Mouse (Mus musculus) T-helper 17 cell (primary cell): Measurements from ENCODE around the gene Pbx1.

Experiments
- in situ Hi-C, 2 experiments: fragments of 300-600 bp; cut with MboI, MseI; formaldehyde crosslinking; loops; 1 replicate in 1 of 2; 2 replicates in 1 of 2; pipeline ENCODE4 v1.15.1; 2025; ENCODE audit warnings: high pct_unique_total_duplicates in 2 of 2

Gene Pbx1

DNA sequence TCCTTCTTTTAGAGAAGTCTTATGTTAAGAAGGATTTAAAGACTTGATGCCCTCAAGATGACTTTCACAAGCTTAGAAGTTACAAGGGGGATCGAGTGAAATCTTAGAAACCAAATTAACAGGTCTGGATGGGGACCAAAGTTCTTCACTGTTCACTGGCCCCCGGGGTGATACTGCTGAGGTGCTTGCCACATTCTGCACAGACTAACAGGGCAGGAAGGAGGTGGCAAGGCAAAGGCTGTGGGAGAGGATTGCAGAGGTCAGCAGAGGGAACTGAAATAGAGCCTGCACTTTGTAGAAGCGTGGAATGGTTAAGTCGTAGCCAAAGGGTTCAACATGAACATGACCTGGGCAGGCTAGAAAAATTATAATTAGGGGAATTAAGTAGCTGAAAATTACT is 256.5 kb downstream of the Pbx1 start:
- in situ Hi-C loops, result no loop called here

DNA sequence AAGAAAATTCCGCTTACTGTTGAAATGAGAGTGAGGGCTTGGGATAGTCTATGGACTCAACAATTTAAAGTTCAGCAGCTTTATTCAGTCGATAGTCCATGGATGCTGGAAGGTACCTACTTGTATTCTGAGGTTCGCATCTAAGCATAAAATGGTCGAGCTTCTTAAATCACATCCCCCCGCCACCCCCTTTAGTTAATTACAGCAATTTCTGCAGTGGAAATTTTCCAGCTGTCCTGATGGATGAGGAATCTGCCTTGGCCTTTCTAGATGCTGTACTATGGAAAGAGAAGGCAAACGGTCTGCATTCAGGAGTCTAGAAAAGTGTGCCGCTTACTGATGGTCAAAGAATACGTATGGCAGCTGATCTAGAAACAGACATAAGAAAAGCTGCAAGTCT is 262.3 kb downstream of the Pbx1 start:
- in situ Hi-C loops, result no loop called here

DNA sequence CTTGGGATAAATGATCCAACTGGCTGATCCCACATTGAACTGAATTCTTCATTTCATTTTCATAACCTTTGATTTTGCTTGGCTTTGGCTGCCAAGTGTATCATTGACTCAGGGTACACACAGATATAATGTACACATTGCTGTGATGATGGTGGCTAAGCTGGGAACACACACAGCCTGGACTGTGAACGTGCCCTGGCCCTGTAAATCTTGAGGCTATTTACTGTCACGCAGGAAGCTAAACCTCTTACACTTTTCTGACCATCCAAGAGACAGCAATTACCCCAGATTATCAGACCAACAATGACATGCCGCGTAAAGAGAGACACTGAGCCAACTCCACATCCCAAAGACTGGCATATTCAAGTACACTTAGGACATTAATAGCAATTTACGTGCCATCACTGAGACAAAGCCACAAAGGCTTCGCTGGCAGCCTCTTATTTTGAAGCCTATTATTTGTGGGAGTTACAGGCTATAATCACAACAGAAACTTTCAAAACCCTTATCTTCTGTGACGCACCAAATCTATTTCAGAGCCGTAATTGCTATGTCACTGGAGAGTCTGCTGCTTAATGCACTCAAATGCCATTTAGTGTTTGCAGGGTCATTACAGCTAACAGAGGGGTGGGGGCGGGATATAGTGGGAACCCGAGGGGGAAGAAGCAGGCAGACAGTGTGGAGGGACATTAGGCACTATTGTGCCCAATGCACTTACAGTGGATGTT is 262.9 kb downstream of the Pbx1 start:
- in situ Hi-C loops, result no loop called here

DNA sequence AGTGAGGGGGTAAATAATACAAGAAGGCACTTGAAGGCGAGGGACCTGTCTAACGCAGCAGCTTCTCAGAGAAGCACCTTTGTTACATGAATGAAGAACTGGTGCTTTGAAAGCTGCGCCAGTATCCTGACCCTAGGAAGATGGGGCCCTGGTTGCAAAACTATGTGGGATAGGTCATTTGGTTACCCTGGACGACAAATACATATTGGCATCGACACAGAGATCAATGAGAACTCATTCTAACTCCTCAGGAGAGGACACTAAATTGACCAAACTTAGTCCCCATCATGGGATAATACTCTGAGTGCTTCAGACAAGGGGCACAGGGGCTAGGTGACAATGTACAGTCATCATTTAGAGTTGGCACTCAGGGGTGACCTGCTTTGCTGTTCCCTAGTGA is 264.3 kb downstream of the Pbx1 start:
- in situ Hi-C loops, result no loop called here

DNA sequence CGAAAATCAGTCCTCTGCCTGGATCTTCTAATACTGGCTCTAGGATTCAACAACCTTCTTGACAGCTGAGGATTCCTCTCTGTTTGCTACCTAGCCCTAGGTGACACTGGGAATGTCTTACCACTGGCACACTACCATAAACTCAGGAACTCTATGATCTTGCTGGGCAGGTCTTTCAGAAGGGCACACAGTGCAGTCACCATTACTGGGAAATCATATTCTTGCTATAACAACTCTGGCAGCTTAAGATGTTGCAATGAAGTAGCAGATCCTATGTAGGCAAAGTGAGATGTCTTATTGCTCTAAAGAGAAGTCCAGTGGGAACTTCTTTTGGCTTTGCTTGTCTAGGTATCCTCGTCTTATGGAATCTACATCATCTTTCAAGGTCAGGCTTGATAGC is 265.2 kb downstream of the Pbx1 start:
- in situ Hi-C loops, result no loop called here

DNA sequence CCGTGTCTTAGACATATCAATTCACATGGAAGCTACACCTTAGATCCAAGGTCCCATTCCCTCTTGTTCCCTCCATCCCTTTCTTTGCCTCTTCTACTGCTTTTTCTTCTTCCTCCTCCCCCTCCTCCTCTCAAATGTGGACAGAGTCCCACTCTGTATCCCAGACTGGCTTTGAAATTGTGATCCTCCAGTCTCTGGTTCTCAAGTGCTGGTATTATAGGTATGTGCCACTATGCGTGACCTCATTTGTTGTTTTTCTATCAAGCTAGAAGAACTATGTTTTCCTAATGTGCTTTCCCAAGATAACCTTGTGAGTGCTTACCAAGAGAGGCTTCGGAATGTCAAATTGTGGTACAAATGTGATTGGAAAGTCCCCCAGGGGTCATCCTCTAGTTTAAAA is 267.1 kb downstream of the Pbx1 start:
- in situ Hi-C loops, result no loop called here

DNA sequence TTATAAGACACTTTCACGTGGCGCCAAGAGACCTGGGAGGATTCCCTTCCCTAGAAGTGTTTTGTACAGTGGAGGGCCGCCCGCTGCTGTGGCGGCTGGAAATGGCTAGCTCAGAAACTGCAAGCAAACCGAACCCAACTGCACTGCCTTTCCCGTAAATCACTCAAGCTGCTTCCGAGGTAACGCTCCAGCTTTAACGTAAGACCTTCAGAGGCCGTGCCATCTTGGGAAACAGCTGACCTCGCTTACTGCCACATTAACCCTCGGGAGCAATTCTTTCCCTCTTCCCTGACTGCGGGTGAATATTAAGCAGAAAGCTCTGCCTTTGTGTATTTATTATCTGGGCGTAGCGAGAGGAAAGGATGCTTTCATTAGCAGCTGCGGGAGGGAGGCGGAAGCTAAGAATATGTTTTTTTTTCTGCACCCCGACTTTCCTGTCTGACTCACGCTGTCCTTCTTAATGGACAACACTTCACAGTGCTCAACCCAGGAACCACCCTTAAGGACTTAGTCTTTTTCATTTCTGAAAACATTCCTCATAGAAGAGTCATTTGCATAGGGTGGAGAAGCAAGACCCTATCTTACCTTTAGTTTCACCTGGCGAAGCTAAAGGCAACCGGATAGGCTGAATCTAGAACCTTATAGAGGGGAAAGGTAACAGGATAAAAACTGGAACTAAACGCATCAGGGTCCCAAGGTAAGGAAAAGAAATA is 268.4 kb downstream of the Pbx1 start:
- in situ Hi-C loops, result no loop called here

DNA sequence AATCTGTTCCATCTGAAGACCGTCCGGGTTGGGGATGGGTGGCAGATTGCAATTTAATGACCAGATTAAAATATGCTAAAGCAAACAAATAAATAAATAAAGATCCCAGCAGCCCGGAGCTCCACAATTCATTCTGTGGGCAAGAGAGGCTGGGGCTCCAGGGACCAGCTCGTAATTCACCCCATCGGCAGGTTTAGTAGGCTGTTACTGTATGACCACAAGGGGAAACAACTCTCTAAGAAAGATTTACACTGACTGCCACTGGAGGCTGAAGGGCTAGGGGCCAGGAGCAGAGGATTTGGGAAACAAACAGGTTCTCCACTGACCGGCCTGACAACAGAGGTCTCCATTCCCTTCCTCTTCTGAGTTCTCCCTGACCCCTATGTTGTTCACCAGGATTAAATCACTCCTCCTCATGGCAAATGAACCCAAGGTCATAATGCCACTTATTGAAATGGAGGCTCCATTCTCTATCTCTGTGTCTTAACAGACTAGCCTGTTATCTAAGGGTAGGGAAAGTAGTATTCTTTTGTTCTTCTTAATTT is 292.9 kb downstream of the Pbx1 start:
- in situ Hi-C loops, result no loop called here

DNA sequence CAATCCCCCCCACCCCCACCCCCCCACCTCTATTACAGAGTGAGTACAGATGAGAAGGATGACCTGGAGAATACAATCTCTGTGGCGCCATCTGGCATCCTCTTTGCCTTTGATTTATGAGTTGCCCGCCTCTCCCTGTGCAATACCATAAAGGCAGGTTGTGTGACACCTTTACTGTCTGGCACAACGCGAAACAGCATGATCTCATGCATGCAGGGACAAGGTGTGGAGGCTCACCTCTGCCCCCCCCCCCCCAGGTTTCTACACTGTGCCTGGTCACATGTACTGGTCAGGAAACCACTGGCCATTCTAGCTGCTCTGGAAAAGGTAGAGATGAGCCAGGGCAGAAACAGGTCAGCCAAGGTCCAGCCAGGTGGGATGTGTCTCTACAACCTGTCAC is 293.4 kb downstream of the Pbx1 start:
- in situ Hi-C loops, result no loop called here

DNA sequence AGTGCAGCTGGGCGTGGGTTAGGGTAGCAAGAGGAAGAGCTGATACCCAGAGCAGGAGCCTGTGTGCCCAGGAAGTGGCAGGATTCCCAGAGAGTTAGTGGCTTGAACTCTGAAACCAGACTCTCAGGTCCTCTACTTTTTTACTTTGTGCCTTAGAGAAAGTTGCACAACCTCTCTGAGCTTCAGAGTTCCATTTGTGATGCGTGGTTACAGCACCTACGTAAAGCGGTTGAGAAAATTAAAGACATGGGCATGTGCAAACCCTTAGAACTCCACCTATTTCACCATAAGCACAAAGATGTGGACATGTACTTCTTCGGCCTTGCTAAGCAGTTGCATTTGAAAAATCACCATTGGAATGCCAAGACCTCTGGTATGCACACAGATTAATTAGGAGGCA is 294.2 kb downstream of the Pbx1 start:
- in situ Hi-C loops, result no loop called here

DNA sequence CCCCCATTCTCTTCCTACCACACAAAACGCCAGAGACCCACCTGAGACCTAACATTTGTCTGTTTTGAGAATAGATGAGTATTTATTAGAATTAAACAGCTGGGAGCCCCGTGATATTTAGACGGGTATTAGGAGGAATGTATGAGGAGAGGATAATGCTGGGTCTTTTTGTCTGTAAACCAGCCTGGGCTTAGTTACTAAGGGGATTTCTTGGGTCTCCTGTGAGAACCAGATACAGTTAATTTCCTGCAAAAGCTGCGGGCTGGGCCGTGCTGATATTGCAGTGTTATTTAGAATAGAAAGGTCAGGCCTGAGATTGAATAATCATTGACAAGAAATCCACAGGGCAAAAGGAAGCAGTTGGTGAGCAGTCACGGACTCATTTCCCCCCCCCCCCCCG is 296.5 kb downstream of the Pbx1 start:
- in situ Hi-C loops, result no loop called here

DNA sequence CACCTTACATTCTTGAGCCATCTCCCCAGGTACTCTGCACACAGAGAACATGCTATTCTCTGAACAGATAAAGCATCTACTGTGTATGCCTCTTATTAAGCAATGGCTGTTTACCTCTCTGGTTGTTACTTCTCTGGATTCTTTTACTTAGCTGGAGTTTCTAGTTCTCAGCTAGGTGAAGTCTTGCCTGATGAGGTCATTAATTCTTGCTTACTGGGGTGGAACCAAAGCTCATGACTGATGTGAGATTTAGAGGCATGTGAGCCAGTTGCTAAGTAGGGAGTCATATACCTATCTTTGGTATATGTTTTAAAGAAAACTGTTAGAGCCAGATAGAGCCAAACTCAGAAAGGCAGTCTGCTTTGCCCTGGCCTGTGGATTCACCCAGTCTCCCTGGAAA is 298.4 kb downstream of the Pbx1 start:
- in situ Hi-C loops, result no loop called here

DNA sequence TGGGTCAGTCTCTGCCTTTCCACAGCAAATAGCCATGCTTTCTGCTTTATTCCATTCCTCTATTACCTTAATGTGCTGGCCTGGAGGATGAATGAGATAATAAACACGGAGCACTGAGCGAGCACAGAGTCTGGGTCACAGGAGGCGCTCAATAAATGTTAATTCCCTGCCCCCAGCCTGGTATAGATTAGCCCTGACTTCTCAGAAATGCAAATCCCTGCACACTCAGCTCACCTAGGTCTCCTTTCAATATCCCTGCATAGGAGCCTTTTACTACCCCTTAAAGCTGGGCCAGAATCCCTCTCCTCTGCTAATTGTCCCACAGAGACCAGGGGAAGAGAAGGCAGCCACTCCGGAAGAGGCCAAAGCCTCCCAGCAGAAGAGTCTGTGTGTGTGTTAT is 304.1 kb downstream of the Pbx1 start:
- in situ Hi-C loops, result no loop called here

DNA sequence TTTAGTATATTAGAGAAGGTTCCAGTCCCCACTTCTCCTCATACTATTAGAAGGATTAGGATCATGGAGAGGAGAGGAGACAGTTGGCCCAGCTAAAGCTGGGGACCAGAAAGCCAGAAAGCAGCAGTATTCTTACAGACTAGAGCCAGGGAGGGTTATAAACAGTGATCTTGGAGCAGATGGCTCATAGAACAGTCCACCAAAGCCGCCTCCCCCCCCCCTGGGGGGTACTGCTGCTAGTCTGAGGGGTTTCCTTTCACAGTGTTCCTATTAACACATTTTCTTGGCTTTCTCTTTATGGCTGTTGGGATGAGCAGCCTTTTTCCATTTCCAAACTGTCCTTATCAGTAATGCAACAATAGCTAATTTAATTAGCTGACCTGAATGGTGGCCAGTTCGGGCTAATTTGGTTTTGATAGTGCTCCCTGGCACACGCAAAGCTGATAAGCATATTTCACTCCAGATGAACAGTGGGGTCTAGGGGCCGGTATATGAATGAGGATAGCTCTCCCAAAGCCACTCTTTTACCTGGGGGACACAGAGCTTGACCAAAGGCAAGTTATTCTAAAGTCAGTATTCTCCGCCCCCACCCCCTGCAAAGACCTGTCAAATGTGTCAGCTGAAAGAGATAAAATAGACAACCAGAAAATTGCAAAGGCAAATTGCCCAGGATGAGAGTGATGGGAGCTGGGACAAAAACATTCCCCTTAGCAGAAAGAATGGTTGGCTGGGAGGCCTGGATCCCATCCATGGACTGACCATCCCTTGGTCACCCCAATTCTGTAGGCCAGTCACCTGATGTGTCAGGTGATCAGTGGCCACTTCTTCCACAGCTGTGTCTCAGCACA is 307.2 kb downstream of the Pbx1 start:
- in situ Hi-C loops, result no loop called here

DNA sequence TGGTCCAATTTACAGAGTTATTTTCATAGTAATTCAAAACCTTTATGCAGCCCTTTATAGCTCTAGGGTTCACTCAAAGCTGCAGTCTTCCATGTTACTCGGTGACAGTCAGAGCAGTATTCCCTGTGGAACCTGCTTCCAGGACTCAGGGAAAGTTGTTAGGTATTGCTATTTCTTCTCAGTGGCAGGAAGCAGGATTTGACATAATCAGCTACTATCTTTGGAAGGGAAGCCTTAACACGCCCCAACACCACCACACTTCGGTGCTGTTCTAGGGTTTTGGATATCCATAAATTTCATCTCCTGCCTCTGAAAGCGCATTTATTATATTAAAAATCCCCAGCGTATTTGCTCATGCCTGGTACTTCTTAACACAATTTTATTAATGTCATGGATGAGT is 314.0 kb downstream of the Pbx1 start:
- in situ Hi-C loops, result no loop called here

DNA sequence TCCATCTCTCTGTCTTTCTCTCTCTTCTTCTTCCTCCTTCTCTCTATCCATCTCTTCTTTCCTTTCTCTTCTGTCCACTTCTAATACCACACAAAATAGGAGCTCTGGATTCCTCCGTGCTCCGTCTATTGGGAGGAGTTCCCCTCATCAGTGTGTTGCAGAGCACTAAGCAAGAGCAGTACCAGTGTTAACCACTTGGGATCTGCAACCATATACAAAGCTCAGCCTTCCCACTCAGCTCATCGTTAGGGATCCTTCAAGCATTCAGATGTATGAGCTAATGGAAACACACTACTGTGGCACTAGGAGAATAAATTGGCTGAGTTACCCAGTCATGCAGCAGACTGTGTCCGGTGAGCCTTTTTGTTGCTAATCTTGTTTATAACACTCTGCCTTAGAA is 314.7 kb downstream of the Pbx1 start:
- in situ Hi-C loops, result no loop called here

DNA sequence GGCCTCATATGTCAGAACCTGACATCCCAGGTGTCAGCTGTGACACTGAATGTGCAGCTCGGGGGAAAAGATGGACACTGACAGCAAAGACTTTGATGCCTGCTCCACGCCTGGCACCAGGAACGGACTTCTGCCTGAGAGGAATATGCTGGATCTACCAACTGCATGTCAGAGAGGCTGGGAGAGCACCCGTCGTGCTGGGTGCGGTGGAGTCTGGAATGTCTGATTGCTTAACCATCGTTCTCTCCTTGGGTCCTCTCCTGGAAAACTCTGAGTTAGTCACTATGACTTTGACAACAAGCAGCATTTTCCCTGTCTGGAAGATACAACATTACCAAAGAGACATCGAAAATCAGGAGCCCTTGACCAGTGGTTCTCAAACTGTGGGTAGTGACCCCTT is 322.3 kb downstream of the Pbx1 start:
- in situ Hi-C loops, result no loop called here

DNA sequence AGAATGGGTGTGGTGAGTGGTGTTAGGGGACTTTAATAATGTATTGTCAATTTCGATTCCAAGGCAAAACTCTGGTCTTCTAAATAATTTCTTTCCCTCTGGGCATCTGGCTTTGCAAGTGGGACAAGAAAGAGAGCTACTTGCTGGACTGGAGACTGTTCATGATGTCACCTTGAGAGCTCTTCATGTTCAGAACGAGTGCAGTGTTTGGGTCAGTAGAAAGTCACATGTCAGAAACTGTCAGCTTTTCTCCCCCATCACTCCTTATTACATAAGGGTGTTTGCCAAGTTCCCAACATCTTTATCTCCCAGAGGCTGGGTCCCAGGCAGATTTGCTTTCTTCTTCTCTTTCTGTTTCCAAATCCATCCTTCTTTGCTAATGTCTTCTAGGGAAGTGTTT is 328.2 kb downstream of the Pbx1 start:
- in situ Hi-C loops, result no loop called here

DNA sequence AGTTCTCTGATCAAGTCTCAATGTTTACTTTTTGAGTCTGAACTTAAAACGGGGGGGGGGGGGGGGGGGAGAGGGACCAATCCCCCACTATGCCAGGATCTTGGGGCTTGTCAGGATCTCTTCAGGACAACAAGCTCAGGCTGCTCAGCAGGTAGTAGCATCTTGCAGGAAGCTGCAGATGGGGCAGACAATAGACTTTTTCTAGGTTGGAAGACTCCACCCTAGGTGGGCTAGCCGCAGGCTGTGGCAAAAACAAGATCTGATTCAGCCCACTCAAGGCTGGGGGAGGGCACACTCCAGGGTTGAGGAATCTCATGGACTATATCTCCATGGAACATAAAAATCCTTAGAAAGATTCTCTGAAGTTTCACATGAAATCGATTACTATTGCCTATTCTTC is 330.6 kb downstream of the Pbx1 start:
- in situ Hi-C loops, result no loop called here

DNA sequence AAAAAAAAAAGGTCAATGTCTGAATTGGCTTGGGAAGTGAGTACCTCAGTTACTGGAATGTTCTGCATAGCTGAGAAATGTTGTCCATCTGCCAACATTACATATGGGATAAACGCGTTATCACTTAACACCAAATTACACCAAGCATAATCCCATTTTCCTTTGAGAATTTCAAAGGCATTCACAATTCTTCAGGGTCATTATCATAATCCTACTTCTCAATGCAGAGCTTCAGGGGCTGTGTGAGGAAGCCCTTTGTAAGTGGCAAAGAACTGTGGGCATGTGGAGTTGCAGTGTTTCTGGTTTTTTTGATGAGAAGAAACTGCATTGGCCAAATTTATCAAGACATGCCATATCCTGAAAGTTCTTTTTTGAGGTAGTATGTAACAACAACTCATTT is 333.3 kb downstream of the Pbx1 start:
- in situ Hi-C loops, result no loop called here

DNA sequence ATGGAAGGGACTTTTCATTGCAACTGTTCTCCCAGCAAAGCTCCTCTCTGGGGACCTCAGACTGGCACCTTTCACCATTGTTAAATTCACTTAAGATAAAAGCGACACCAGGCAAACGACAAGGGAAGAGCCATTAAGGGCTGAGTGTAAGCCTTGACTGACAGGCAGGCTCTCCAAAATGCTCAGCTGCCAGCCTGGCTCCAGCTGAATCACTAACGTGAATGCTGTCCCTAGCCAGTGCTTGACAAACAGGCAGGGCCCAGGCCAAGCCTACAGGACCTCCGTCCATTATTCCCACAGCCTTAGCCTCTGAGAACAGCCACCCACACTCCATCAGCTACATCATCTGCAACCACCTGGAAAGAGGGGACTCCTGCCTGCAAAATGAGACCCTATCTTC is 337.4 kb downstream of the Pbx1 start:
- in situ Hi-C loops, result no loop called here

DNA sequence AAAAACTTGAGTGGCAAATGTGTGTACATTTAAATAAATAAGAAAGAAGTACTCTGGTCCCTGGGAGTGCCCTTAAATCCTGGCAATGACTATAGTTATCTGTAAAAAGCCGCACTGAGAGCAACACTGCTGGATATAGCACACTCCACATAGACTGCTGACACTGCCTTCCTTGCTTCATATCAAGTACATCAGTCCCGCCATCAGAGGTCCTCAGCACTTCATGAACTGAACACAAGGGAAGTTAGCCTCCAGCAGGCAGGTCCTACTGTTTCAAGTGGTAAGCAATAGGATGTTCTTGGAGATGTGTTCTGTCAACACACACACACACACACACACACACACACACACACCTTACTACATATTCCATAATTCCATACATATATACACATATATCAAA is 339.0 kb downstream of the Pbx1 start:
- in situ Hi-C loops, result no loop called here
